Mouse (Mus musculus) liver, postnatal 0 days (tissue): ENCODE measurements around the gene Zcchc3. TPM values are rescaled to one million over a fixed set of nuclear protein-coding genes. Genes with fewer than 3 reads are reported as not detected.

ENCODE experiments used
- ATAC-seq: fragments of 200-750 bp; cut with Nextera tagmentation; 2 replicates; pipeline ENCODE4 v1.8.0; 2017; ENCODE audit warnings: mild to moderate bottlenecking, moderate library complexity
- DNase-seq: peaks from one replicate; pipeline ENCODE4 v3.0.0-alpha.2; 2016
- H3K27ac ChIP-seq: fragments of 300-500 bp; sonication (generic); 2 replicates; pipeline ENCODE4 v1.5.1; 2014; ENCODE audit warnings: antibody characterized with exemption, moderate library complexity, mild to moderate bottlenecking, low read depth
- H3K27me3 ChIP-seq: fragments of 300-500 bp; sonication (generic); 2 replicates; pipeline ENCODE4 v1.6.1; 2014; ENCODE audit warnings: low read length, control low read depth, mixed read lengths; ENCODE audit not compliant: insufficient read depth
- H3K36me3 ChIP-seq: fragments of 300-500 bp; sonication (generic); replicated peaks from 2 replicates; pipeline ENCODE4 v1.6.1; 2014; ENCODE audit warnings: mild to moderate bottlenecking, control low read depth, low read length, moderate library complexity, mixed read lengths; ENCODE audit not compliant: insufficient read depth
- H3K4me1 ChIP-seq: fragments of 300-500 bp; sonication (generic); 2 replicates; pipeline ENCODE4 v1.6.1; 2014; ENCODE audit warnings: antibody characterized with exemption, mild to moderate bottlenecking, control low read depth; ENCODE audit not compliant: insufficient read depth
- H3K4me2 ChIP-seq: fragments of 300-500 bp; sonication (generic); 2 replicates; pipeline ENCODE4 v1.6.1; 2014; ENCODE audit warnings: low read depth, mild to moderate bottlenecking, low read length, moderate library complexity, mixed read lengths
- H3K4me3 ChIP-seq: fragments of 300-500 bp; sonication (generic); 2 replicates; pipeline ENCODE4 v1.5.1; 2014; ENCODE audit warnings: low read depth, low read length
- H3K9ac ChIP-seq: fragments of 300-500 bp; sonication (generic); replicated peaks from 2 replicates; pipeline ENCODE4 v1.6.1; 2014; ENCODE audit warnings: mild to moderate bottlenecking, moderate library complexity
- H3K9me3 ChIP-seq: fragments of 300-500 bp; sonication (generic); 2 replicates; pipeline ENCODE4 v1.6.1; 2016; ENCODE audit warnings: mild to moderate bottlenecking, control low read depth, low read length, mixed read lengths
- CTCF ChIP-seq: sonication (generic); IDR thresholded peaks from 2 replicates; pipeline ENCODE4 v1.5.1; 2016; ENCODE audit warnings: antibody characterized with exemption, low read depth
- EP300 ChIP-seq: IDR thresholded peaks from 2 replicates; pipeline ENCODE4 v1.6.1; 2016; ENCODE audit warnings: antibody characterized with exemption, low read depth, mild to moderate bottlenecking
- WGBS: fragments of 180-500 bp; shearing (Covaris S2); extraction: QIAGEN DNeasy Blood & Tissue Kit; methylation state at CpG from one replicate; pipeline ENCODE4 v1.1.7; 2014; ENCODE audit not compliant: insufficient replicate concordance; 5-methylcytosine and 5-hydroxymethylcytosine counted together
- polyA plus RNA-seq: library from polyadenylated mRNA; unstranded; fragments of >200 nt; fragmentation: Nextera tagmentation; extraction: Ambion mirVana; gene quantifications from 2 replicates; pipeline ENCODE4 v1.2.1, GENCODE M21; 2015

Gene Zcchc3
- polyA plus RNA-seq, 1 experiment from 2014 or later = 6.4 TPM

- ATAC-seq = no peak
- Histone ChIP-seq H3K9ac (peak overlapping the region; percentile 94; the same call in 1 of the 2 replicates), H3K27ac (no peak overlapping the region), H3K27me3 (no peaks in the 10 kb centered on the region), H3K4me1 (peaks cover 34% of the 10 kb centered on the region), H3K4me3 (peak overlapping the region; percentile 89), H3K9me3 (0 out of 2 replicates have a peak, but pooled peaks cover 3% of the 10 kb centered on the region), H3K4me2 (peak overlapping the region; percentile 89), H3K36me3 (no peaks in the 10 kb centered on the region)
- no peak for DNase-seq
- TF ChIP-seq EP300 (no peak), CTCF (no peak)
- 38% methylated on average over 15 of the region's 15 CpGs for WGBS
Observed at GRCm38 (mm10) chr2:152412526-152413157, 2.2 kb downstream of the Zcchc3 start.

GRCm38 (mm10) chr2:152411471-152411870 is 3.4 kb downstream of the Zcchc3 start:
- no peak for DNase-seq
- TF ChIP-seq EP300 (no peak), CTCF (no peak)
- Histone ChIP-seq H3K4me3 (no peak overlapping the region), H3K4me2 (peak overlapping the region; percentile 89; the same call in 1 of the 2 replicates), H3K9me3 (0 out of 2 replicates have a peak, but pooled peaks cover 3% of the 10 kb centered on the region), H3K36me3 (no peaks in the 10 kb centered on the region), H3K9ac (0 out of 2 replicates have a peak overlapping the region, but pooled peaks have one; percentile 5), H3K4me1 (peaks cover 36% of the 10 kb centered on the region), H3K27me3 (no peaks in the 10 kb centered on the region), H3K27ac (peak overlapping the region; percentile 44)
- WGBS = 34% methylated on average over 7 of the region's 7 CpGs
- no peak for ATAC-seq

DNA sequence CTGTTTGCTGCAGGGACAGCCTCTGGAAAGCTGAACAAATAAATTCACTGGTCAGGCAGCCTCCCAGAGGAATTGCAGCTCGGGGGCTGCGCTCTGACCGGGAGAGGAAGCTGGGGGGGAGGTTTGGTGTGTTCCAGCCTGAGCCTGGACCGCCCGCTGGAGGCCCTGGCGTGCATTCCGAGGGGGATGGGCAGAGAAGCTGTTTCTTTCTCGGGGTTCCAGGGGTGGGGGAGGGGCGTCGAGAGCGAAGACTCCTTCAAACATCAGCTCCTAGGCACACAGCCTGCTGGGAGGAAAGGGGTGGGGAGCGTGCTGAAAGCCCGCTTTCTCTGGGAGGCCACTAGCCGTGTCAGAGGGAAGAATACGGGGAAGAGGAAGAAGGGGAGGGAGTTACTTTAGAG is 3.9 kb downstream of the Zcchc3 start:
- Histone ChIP-seq H3K9me3 (no peaks in the 10 kb centered on the region), H3K4me3 (no peak overlapping the region), H3K27ac (peak overlapping the region; percentile 64), H3K4me2 (peak overlapping the region; percentile 89), H3K36me3 (no peaks in the 10 kb centered on the region), H3K27me3 (no peaks in the 10 kb centered on the region), H3K9ac (0 out of 2 replicates have a peak overlapping the region, but pooled peaks have one; percentile 5), H3K4me1 (peaks cover 40% of the 10 kb centered on the region)
- WGBS = 6% methylated on average over 15 of the region's 15 CpGs
- no peak for ATAC-seq
- DNase-seq = peak; percentile 65
- TF ChIP-seq CTCF (no peak), EP300 (no peak)

GRCm38 (mm10) chr2:152409781-152410180 is 5.0 kb downstream of the Zcchc3 start:
- no peak overlapping the region for H3K4me2 ChIP-seq
- H3K27me3 ChIP-seq = no peaks in the 10 kb centered on the region
- peaks cover 37% of the 10 kb centered on the region for H3K4me1 ChIP-seq
- no peaks in the 10 kb centered on the region for H3K9me3 ChIP-seq
- H3K27ac ChIP-seq = no peak overlapping the region
- H3K9ac ChIP-seq = no peak overlapping the region
- WGBS = 74% methylated on average over 6 of the region's 6 CpGs
- H3K4me3 ChIP-seq = no peak overlapping the region
- no peaks in the 10 kb centered on the region for H3K36me3 ChIP-seq
- TF ChIP-seq CTCF = no peak
- DNase-seq (no peak), ATAC-seq (no peak)

- WGBS = under 1% methylated on average over 19 of the region's 19 CpGs
- Histone ChIP-seq H3K4me1 (peaks cover 17% of the 10 kb centered on the region), H3K4me2 (peak overlapping the region; percentile 80), H3K36me3 (no peaks in the 10 kb centered on the region), H3K27me3 (no peaks in the 10 kb centered on the region), H3K9ac (peak overlapping the region; percentile 5; the same call in 1 of the 2 replicates), H3K9me3 (no peaks in the 10 kb centered on the region), H3K4me3 (peak overlapping the region; percentile 36), H3K27ac (no peak overlapping the region)
- TF ChIP-seq CTCF = 0 out of 2 replicates have a peak, but pooled peaks have one; percentile 18
- TF ChIP-seq EP300 = no peak
- ATAC-seq (peak; percentile 100), DNase-seq (peak; percentile 95)
Observed at GRCm38 (mm10) chr2:152406126-152406525, 8.7 kb downstream of the Zcchc3 start.

GRCm38 (mm10) chr2:152399122-152399542 is 15.7 kb downstream of the Zcchc3 start:
- Histone ChIP-seq H3K4me3 (peak overlapping the region; percentile 73), H3K9ac (peak overlapping the region; percentile 56), H3K9me3 (no peaks in the 10 kb centered on the region), H3K27me3 (no peaks in the 10 kb centered on the region), H3K27ac (peak overlapping the region; percentile 42), H3K4me1 (peaks cover 23% of the 10 kb centered on the region), H3K36me3 (no peaks in the 10 kb centered on the region), H3K4me2 (peak overlapping the region; percentile 90)
- DNase-seq (no peak), ATAC-seq (no peak)
- 9% methylated on average over 13 of the region's 13 CpGs for WGBS
- TF ChIP-seq EP300 (no peak), CTCF (no peak)
